Mouse (Mus musculus) T-helper 1 cell (primary cell): Measurements from ENCODE around the gene Drd5.

Source experiments
- in situ Hi-C: fragments of 300-600 bp; cut with MboI, MseI; formaldehyde crosslinking; loops from one replicate; pipeline ENCODE4 v1.15.1; 2025; ENCODE audit warnings: high pct_unique_total_duplicates

Drd5 gene

DNA sequence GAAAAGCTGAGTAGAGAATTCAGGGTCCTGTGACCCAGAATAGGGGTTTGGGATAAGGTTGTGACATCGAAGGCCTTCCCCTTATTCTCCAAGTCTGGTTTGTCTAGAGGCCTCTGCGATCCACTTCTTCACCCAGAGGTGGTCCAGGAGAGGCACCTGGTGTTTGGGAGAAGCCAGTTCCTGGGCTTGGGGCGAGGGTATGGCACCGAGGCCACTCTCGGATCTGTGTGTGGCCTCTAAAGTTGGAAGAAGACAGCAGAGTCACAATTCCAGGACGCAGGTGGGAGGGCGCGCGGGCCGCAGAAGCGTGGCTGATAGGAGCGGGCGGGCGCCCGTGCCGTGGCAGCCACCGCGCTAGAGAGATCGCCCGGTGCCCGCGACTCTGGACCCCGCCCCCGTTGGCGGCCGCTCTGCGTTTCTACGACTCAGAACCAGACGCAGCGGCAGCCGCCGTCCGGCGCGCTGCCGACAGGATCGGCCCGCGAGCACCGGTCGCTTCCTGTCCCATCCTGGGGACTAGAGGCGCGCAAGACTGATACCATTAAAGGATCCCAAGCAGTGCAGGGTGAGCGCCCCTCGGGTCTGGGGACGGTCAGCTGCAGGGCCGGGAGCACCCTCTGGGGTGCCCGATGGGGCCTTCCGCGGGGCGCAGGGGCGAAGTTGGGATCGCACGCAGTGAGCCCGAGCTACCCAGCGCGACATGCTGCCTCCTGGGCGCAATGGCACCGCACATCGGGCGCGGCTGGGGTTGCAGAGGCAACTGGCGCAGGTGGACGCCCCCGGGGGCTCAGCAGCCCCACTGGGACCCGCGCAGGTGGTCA lies at the start of gene Drd5:
Gene Drd5 (plus strand): TSS at position 402 of the 821 bp plus-strand sequence.
- in situ Hi-C loops: no loop called here

DNA sequence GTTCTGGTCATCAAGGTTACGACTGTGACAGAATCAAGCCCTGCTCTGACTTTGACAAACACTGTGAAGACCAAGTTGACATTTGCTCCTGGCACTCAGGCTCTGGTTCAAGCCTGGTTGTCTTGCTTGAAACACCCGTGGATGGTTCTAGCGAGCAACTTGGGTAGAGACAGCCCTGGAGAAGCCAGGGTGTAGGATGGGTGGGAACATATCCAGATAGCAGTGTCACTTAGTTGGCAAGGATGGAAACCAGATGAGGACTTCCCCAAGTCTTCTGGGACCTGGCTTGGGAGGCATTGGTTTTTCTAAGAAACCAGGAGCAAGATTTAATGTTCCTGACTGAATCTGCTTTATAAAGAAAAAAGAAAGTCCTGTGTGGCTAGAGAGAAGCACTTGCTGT lies 48.2 kb upstream of the Drd5 start:
- in situ Hi-C loops: no loop called here

GRCm38 (mm10) chr5:38273831-38274230 lies 45.3 kb upstream of the Drd5 start:
- in situ Hi-C loops: no loop called here

DNA sequence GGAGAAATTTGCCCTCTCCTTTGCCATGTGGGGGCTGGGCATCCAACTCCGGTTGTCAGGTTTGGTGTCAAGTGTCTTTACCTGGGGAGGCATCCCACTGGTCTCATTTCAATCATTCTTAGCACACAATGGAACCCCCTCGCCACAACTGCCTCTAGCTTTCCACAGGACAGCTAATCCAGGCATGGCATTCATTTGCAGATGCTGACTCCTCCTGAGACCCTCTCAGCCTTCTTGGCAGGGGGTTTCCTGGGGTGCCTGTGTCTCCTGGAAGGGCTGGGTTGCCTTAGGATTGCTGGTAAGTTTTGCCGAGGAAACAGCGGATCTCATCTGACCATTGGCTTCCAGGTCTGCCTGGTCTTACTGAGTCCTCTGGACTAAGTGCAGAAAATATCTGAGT lies 43.4 kb upstream of the Drd5 start, which contains the start of gene Otop1:
Gene Otop1 (plus strand): TSS at position 202 of the 400 bp plus-strand sequence.
- in situ Hi-C loops: no loop called here

DNA sequence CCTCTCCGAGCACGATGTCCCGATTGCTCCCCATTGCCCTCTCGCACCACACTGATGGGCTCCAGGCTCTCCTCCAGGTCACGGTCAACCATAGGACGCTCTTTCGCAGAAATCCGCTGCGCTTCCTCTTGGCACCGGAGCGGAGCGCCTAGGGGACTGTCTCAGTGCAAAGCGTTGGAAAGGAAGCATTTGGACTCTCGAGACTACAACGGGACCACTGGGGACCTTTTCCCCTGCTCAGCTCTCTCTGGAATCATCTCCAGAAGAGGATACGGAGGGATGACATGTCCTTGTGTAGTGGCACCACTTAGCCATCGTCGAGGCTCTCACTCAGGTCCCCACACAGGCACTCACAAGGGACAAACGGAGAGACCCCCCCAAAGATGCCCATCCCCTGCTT lies 42.7 kb upstream of the Drd5 start:
- in situ Hi-C loops: no loop called here

DNA sequence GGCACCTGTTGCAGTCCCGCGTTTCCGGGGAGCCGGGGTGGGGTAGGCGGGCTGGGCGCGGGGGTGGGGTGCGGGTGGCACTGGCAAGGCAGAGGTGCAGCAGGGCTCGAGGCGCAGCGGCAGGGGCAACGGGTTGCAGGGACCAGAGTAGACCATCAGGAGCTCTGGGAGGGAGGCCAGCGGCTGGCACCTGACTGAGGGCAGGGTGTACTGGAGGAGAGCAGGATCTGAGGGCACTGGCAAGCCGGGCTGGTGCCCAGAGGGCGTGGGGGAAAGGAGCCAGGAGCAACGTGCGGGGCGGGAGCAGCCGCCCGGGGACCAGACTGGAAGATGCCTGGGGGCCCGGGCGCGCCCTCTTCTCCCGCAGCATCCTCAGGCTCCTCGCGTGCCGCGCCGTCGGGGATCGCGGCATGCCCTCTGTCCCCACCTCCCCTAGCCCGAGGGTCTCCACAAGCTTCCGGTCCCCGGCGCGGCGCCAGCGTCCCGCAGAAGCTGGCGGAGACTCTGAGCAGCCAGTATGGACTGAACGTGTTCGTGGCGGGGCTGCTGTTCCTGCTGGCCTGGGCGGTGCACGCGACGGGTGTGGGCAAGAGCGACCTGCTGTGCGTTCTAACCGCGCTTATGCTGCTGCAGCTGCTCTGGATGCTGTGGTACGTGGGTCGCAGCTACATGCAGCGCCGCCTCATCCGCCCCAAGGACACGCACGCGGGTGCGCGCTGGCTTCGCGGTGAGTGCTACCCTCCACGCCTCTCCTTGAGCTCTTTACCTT lies 41.9 kb upstream of the Drd5 start:
- in situ Hi-C loops: no loop called here

DNA sequence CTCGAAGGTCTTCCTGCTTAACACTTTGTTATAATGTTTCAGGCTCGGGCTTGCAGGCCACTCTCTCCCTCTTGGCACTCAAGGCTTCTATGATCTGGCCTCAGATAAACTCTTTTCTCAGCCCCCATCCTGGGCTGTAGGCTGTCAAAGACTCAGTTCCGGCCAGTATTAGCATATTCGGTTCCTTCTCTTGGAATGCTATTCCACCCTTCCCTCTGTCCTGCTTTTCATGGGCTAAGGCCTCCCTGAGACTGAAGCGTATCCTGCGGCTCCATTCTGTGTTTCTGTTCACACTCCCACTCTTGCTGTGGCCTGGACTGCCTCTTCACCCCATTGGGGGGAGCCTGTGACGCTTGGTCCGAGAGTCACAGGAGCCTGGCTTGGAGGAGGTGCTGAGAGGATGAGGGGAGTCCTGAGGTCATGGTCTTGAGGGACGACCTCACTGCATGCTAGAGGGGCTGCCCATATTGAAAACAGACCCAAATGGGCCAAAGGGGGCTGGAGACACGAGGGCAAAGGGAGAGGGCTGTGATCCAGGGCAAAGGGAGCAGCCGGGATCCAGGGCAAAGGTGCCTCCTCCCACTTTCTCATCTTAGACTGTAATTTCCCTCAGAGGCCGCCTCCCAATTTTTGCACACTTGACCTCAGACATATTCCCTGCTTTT lies 41.1 kb upstream of the Drd5 start:
- in situ Hi-C loops: no loop called here

- in situ Hi-C loops: no loop called here
Observed at GRCm38 (mm10) chr5:38280075-38280474, 39.1 kb upstream of the Drd5 start.

DNA sequence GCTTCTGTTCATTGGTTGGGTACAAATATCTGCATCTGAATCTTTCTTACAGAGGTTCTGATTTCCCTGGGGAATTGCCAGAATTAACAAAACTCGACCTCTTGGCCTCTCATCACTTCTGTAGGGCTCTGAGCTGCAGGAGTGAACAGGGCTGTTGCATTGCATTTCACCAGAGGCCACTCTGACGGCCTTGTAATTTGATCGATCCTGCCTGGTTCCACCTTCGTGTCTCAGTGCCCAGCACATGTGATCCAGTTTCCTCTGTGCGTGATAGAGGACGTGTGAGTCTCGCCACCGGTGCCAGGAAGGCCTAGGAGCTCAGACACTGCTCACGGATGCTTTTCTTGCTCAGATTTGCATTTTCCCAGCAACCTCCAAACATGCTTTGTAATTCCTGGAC lies 33.4 kb upstream of the Drd5 start:
- in situ Hi-C loops: no loop called here

- in situ Hi-C loops: no loop called here
Observed at GRCm38 (mm10) chr5:38288476-38288875, 30.7 kb upstream of the Drd5 start.

DNA sequence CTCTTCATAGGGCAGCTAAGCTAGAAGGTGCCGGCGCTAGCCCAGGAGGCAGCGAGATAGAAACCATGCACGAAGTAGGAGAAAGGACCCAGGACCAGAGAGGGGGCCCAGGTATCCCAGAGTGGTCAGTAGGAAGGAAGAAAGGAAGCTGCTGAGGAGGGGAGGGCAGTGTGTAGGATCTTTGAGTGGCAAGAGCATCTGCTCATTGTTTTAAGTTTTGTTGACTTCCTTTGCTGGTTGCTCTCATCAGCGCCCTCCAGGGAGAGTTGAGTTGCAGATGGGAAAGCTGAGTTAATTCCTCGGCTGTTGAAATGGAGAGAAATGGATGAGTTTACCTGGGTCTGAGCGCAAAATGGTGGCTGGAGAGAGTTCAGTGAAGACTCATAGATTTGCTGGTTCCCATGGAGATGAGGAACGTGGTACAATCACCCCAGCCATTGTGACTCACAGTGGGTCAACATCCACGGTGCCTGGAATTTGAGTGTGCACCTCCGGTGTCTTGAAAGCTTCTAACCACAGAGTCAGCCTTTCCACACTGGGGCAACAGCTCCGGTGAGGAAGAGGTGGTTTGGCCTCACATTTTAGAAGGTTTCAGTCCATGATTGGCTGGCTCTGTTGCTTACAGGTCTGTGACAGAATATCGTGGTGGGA lies 17.3 kb upstream of the Drd5 start:
- in situ Hi-C loops: loop anchor here (5.0 kb wide), 1 partner anchor 310 kb away; no protein-coding TSS in a partner anchor

- in situ Hi-C loops: loop anchor here (5.0 kb wide), 1 partner anchor 310 kb away; no protein-coding TSS in a partner anchor
Observed at GRCm38 (mm10) chr5:38302651-38303050, 16.5 kb upstream of the Drd5 start.

GRCm38 (mm10) chr5:38305241-38305640 lies 13.9 kb upstream of the Drd5 start:
- in situ Hi-C loops: no loop called here

GRCm38 (mm10) chr5:38307255-38308101 lies 11.7 kb upstream of the Drd5 start:
- in situ Hi-C loops: no loop called here

DNA sequence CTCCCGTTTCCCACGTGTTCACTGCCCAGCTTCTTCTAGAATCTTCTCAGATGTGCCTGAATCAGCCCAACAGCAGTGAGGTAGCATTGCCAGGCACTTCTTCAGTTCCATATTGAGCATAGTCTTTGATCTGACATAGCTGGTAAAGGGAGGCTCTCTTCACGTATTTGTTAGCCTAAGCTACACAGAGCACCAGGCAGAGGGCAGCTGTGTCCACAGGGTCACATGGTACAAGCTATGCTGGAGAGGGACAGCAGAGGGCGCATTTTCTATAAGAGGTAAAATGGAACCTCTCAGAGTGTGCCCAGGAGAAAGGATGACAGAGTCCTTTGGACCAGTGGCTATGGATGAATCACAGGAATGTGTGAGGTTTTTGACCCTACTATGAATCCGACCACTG lies 10.3 kb upstream of the Drd5 start:
- in situ Hi-C loops: no loop called here

- in situ Hi-C loops: loop anchor here (5.0 kb wide), 1 partner anchor 158 kb away; no protein-coding TSS in a partner anchor
Observed at GRCm38 (mm10) chr5:38309795-38310194, 9.4 kb upstream of the Drd5 start.

DNA sequence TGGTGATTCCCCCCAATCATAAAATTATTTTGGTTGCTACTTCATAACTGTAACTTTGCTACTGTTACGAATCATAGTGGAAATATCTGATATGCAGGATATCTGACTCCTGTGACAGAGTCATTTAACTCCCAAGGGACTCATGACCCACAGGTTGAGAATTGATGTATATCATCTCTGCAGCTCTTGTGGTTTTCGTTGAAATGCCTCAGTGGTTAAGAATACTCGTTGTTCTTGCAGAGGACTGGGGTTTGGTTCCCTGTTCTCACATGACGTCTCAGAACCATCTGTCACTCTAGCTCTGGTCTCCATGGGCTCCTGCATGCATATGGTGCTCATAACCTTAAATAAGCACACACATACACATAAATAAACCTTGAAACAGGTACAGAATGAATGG lies 14.2 kb downstream of the Drd5 start:
- in situ Hi-C loops: no loop called here

DNA sequence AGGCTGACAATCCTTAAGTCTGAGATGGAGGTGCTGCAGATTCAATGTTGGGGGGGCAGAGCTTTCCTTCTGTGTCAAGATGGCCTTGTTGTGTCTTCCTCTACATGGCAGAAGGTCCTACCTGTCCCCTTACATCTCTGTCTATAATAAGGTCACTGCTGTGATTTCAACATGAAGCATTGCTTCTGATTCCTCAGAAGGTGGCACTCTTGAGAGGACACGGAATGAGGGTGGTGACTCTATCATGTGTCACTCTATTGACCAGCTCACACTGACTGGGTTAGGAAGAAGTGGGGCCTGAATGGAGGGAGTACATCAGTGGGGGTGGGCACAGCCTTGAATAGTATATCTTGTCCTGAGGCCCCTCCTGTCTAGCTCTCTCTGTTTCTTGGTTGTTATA lies 15.4 kb downstream of the Drd5 start:
- in situ Hi-C loops: no loop called here

DNA sequence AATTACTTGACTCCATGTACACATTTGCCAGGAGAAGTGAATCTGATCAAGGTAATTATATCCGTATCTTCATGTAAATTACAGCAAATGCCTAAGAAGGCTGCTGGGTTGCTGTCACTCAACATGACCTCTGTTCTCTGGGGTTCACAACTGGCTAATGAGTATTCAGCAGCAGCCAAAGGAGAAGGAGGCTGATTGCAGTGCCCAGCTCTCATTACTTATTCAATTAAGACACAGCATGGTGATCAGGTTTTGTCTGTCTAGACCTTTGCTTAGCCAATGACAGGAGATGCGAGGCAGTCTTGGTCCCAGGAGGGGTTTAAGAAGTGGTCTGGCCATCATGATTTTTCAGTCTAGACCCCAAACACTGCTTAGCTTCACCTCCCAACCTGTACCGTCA lies 23.9 kb downstream of the Drd5 start:
- in situ Hi-C loops: no loop called here

DNA sequence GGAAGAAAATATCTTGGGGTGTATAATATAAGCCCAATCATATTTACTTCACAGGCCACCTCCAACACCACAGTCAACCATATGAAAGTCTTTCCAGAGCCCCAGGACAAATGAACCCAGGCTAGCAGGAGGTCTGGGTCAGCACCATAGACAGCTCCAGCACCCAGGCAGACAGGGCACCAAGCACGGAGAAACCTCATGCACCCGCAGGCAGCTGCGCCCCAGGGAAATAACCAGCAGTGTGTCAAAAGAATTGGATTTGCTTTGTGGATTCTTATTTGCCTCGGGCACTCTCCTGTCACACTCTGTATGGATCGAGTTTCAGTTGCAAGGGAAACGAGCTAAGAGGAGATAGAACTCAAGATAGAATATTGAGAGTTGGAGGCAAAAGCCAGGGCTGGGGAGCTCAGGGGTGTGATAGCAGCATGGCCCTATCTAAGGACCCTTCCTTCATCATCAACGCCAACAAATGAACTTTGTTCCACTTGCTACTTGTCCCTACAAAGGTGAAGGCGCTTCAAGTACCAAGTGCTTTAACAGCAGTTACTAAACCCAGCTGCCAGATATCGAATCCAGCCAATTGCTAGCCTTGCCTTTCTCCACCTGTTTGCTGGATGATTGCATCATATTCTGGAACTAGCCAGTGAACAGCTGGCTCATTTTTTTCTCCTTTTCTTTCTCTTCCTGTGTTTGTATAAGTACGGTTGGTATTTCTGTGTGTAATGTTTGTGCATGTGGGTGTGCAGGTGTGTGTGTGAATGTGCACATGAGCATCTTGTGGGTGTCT lies 27.7 kb downstream of the Drd5 start:
- in situ Hi-C loops: no loop called here
